Mouse (Mus musculus) cerebellum, adult 2 months (tissue): ENCODE results near the gene Gm19684.
"Not testable (repeated sequence)": the region's sequence is repeated elsewhere in the genome, so short reads cannot be mapped to it uniquely, and the experiment has no call there.

Source experiments
- CTCF ChIP-seq: fragments of 200-500 bp; IDR thresholded peaks from 2 replicates; pipeline ENCODE4 v1.5.1; 2011; ENCODE audit warnings: low read depth, mild to moderate bottlenecking, control low read depth, low read length, moderate library complexity, borderline replicate concordance; ENCODE audit not compliant: insufficient read depth
- POLR2A ChIP-seq: fragments of 200-500 bp; IDR thresholded peaks from 2 replicates; pipeline ENCODE4 v1.6.1; 2011; ENCODE audit warnings: low read length, control low read depth, borderline replicate concordance; ENCODE audit not compliant: insufficient read depth

GRCm38 (mm10) chr17:36176132-36176531 lies 54.7 kb downstream of the Gm19684 start:
- not testable (repeated sequence) for TF ChIP-seq CTCF, POLR2A
